Comparison of ENCODE assay signal across 8 mouse cellular contexts in genomic region chr12:110601241-110602218, GRCm38 (mm10). TPM values are rescaled to one million over a fixed set of nuclear protein-coding genes. Genes with fewer than 3 reads are reported as not detected.
DNase-seq lines count a peak whose midpoint lies in the region; ATAC-seq and TF ChIP-seq lines count a peak whose summit lies in the region.

TSS of gene Dync1h1 (plus strand) at chr12:110601452.

- TF ChIP-seq CTCF in lung, adult 2 months (IDR thresholded peaks at IDR 0.05; ENCODE audit: insufficient read depth, low read length) = no peak

- peak; percentile 93 for TF ChIP-seq POLR2A in lung, adult 2 months (IDR thresholded peaks at IDR 0.05; ENCODE audit: borderline replicate concordance, extremely low read depth, low read depth, low read length)

- intact Hi-C loops in heart, postnatal 25 days (cut with DNase I) = loop anchor here (2.0 kb wide), 1 partner anchor 101 kb away; the partner anchor contains the start of gene Hsp90aa1

- WGBS in forebrain, embryonic 15.5 days = under 1% methylated on average over 104 of the region's 105 CpGs
- under 1% methylated on average over 105 of the region's 105 CpGs for WGBS in lung, adult 2 months

- H3K9ac ChIP-seq in forebrain, embryonic 15.5 days (replicated peaks) = peak within 1 kb of the TSS; percentile 96

- H3K9me3 ChIP-seq in forebrain, embryonic 15.5 days = no peaks in the 10 kb centered on the region

- peak within 1 kb of the TSS; percentile 68 for H3K4me3 ChIP-seq in forebrain, embryonic 15.5 days
- H3K4me3 ChIP-seq in lung, adult 2 months (replicated peaks; ENCODE audit: extremely low read depth, low read depth, low read length) = peak within 1 kb of the TSS; percentile 93

- H3K27ac ChIP-seq in forebrain, embryonic 15.5 days (replicated peaks) = peak within 1 kb of the TSS; percentile 96

- H3K4me1 ChIP-seq in forebrain, embryonic 15.5 days = peaks cover 37% of the 10 kb centered on the region
- H3K4me1 ChIP-seq in lung, adult 2 months (ENCODE audit: control insufficient read depth, insufficient read depth, low read length) = peaks cover 15% of the 10 kb centered on the region

- H3K27me3 ChIP-seq in forebrain, embryonic 15.5 days = no peaks in the 10 kb centered on the region

- peak within 1 kb of the TSS; percentile 77 for H3K4me2 ChIP-seq in forebrain, embryonic 15.5 days (replicated peaks)

- peak; percentile 87 for DNase-seq in ES-CJ7 (ENCODE audit: low read depth, low spot score)
- DNase-seq in cerebellum, adult 11 months = peak; percentile 92
- DNase-seq in heart, postnatal 25 days (ENCODE audit: low spot score) = peak; percentile 84
- DNase-seq in layer of hippocampus, adult 18-20 months (ENCODE audit: low spot score in 2 of 2) = peak; percentile 92 to 93
- DNase-seq in lung, adult 2 months = peak; percentile 92
- DNase-seq in thymus, adult 18-20 months = peak; percentile 85 to 87

- no peaks in the 10 kb centered on the region for H3K36me3 ChIP-seq in forebrain, embryonic 15.5 days

- ATAC-seq in forebrain, embryonic 15.5 days (replicated peaks) = peak; percentile 95
- ATAC-seq in neutrophil, adult 5-6 weeks (ENCODE audit: extremely low read depth, insufficient number of reproducible peaks, low FRiP score, poor library complexity, severe bottlenecking) = peak; percentile 90

RNA-seq across cellular contexts. Expression of gene Dync1h1, which starts in this region (rescaled TPM):
- 96.2 and 97.4 TPM in 2 replicates for polyA plus RNA-seq in forebrain, embryonic 15.5 days (2015; fragmentation: Nextera tagmentation; extraction: Ambion mirVana)
- total RNA-seq in heart, postnatal 25 days (2021) = 100 to 1,000 TPM; 133 TPM
- 100 to 1,000 TPM; 283 to 293 TPM for total RNA-seq in layer of hippocampus, adult 18-20 months (2021)
- 282 and 294 TPM in 2 replicates for polyA plus RNA-seq in lung, adult 2 months (2012; rRNA removed)
- total RNA-seq in neutrophil, adult 5-6 weeks (2017) = 169 and 190 TPM in 2 replicates

Comparison
In these comparisons a context has a peak if more than half of its experiments do, and no peak if none do; other contexts are left out.
1. Peak in every context shown above with its lines: DNase-seq, ATAC-seq, H3K4me3 ChIP-seq and H3K27ac ChIP-seq.